Mouse (Mus musculus) heart, postnatal 4 days (tissue): ENCODE measurements around the gene Fdx1l. TPM values are rescaled to one million over a fixed set of nuclear protein-coding genes. Genes with fewer than 3 reads are reported as not detected.

ENCODE experiments used
- DNase-seq: peaks from one replicate; pipeline ENCODE4 v3.0.0; 2021
- total RNA-seq, 2 experiments: library from RNA; stranded (reverse); gene quantifications; 2 replicates each; pipeline ENCODE4 v1.2.3; 2021

The Fdx1l gene
- total RNA-seq, result 10 to 100 TPM; 34.1 to 35.5 TPM

DNA sequence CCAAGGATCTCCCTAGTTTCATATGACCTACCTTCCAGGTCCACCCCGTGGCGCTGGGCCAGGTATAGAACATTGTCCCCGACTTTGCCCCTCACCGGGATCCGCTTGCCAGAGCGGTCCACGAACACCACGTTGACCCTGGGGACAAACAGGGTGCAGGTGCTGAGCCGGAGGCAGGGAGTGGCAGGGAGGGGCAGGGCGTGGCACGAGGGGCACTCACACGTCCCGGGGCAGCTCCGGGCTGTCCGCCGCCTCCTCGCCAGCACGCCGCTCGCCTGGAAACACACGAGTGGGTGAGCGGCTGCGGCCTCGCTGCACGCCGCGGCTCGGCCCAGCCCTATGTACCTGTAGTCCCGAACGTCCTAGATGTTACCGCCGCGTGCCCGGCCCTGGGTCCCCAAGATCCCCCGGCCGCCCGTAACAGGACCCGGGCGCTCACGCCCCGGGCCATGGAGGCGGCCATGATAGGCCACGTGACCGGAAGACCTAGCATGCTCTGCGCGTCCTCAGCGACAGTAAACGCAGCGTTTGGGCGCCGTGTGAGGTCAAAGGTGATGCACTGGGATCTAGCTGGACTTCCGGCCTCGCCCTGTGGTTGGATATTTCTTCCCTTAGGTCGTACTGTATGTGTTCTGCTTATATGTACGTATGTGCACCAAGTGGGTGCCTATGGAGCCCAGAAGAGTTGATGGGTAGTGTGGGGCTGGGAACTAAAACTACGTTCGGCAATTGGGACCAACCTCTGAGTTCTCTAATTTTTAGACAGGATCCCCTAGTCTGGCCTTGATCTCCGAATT is at the start of gene Fdx1l, which contains the start of gene Gm49373:
TSS of gene Fdx1l (minus strand) at position 571 of the 797 bp plus-strand sequence.
TSS of gene Gm49373 (minus strand) at position 53 of the 797 bp plus-strand sequence.
- DNase-seq, result peak; percentile 89

GRCm38 (mm10) chr9:21121483-21121882 is 48.1 kb upstream of the Fdx1l start:
- DNase-seq, result no peak

DNA sequence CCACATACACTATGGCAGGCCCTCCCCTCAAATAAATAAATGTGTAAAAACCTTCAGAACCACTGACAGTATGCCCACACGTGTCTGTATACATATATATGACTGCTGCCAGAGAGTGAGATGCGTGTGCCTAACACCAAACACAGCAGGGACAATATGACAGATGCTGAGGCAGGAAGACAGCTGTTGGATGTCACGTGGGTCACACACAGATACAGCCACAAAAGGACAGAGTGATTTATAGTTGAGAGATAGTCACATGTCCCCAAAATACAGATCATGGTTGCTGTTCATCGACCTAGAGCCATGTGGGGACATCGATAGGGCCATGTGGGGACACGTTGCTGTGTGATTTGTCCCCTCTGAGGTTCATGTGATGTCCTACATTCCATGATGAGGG is 43.7 kb upstream of the Fdx1l start:
- no peak for DNase-seq

GRCm38 (mm10) chr9:21115105-21115504 is 41.7 kb upstream of the Fdx1l start:
- no peak for DNase-seq

DNA sequence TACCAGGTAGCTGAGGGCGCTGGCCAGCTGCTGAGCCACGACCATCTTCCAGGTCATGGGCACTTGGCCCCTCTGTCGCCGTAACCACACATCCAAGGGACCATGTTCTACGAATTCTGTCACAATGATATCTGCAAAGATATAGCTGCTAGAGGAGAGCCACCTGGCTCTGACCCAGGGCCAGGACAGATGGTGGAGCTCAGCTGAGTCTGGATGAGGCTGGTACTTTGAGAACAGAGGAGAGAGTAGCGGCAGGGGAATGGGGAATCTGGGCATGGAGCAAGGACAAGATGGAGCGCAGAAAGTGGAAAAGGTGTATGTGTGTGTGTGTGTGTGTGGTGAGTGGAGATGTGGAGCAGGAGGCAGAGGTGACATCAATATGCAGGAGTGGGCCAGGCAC is 40.8 kb upstream of the Fdx1l start:
- DNase-seq, result no peak

GRCm38 (mm10) chr9:21113751-21114150 is 40.3 kb upstream of the Fdx1l start:
- no peak for DNase-seq

DNA sequence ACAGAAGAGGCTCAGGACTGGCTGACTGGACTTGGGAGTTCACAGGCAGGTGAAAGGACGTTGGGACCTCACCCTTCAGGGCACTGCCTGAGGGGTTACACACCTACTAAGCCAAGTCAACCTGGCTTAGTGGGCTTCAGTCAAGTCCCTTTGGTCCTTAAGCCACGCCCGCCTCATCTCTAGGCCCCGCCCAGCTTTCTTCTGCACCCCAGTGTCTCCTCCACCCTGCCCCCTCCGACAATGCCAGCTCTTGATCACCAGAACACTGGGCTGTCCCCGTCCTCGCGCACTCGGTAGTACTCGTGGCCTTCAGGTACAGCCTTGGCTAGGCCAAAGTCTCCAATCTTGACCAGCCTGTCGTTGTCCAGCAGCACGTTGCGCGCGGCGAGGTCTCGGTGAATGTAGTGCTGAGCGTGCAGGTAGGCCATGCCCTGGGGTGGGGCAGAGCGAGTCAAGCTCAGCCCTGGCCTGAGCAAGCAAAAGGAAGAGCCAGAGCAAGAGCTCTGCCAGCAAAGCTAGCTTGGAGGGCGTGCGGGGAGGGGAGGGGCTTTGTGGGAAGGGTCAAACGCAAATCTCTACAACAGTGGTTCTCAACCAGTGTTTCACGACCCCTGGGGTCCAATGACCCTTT is 34.3 kb upstream of the Fdx1l start:
- DNase-seq, result no peak

- no peak for DNase-seq
Observed at GRCm38 (mm10) chr9:21105760-21106564, 32.5 kb upstream of the Fdx1l start.

- no peak for DNase-seq
Observed at GRCm38 (mm10) chr9:21104814-21105213, 31.4 kb upstream of the Fdx1l start.

GRCm38 (mm10) chr9:21102076-21102475 is 28.7 kb upstream of the Fdx1l start:
- no peak for DNase-seq

- no peak for DNase-seq
Observed at GRCm38 (mm10) chr9:21100447-21101161, 27.2 kb upstream of the Fdx1l start.

DNA sequence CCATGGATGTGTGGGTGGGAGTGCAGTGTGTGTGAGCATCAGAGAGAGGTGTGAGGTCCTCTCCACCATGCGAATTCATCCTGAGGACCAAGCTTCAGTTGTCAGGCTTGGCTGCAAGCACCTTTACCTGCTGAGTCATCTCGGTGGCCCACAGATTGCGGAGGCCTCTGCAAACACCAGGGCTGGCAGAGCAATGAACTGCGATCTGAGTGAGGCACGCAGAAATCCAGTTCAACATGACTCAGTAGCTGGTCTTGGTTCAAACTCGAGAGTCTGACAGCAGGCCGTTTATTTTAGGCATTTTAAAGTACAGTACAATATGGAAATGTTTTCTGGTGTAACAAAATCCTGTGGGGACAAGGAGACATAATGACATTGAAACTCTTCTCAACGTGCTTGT is 24.4 kb upstream of the Fdx1l start:
- DNase-seq, result no peak

GRCm38 (mm10) chr9:21095958-21096357 is 22.5 kb upstream of the Fdx1l start:
- no peak for DNase-seq

DNA sequence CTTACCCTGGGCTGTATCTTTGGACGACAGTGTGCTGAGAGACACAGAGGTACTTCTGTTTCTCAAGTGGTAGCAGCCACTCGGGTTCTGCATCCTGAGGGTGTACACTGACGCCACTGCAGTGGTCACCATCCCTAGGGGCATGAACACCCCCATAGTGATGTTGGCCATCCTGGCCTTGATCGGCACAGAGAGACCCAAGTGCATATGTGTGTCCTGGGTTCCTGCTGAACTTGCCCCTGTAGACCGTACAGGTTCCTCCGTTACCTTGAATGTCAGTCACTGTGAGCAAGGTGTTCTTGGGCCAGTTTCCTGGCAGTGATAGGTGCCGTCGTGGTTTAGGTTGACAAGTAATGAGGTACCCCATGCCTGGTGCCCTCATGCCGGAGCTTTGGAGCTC is 20.0 kb upstream of the Fdx1l start:
- no peak for DNase-seq

- peak; percentile 98 for DNase-seq
Observed at GRCm38 (mm10) chr9:21091707-21092320, 18.4 kb upstream of the Fdx1l start, which contains the start of the genes Gm38431 and Raver1. Gene Gm38431, minus strand, starts transcription at chr9:21091997. Gene Raver1, minus strand, starts transcription at chr9:21092008.

DNA sequence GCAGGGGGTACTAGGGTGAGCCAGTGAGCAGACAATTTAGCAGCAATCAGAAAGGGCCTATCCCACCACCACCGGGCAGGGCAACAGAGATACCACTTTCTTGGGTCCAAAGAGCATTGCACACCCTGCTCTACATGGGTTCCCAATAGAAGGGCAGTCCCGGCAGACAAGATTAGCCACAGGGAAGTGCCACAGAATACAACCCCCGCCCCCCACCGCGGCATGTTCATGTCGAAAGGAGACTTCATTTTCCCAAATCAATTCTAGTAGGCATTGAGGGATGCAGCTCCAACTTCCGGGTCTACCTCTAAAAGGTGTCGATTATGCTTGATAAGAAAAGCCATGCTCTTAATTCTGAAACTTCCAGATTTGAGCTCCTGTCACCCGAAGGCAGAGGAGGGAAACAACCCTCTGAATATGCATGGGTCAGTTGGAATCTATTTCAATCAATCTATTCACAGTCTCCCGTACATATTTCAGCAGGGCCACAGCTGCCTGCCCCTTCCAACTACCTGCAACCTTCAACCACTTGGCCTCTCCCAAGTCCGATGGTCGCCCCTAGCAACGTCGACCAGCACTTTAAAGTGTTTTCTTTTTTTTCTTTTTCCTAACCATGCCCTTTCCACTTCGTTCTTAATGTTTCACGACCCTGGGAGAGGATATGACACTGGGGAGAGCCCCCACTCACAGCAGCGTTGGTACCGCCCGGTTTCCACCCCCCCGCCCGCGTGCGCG is 17.7 kb upstream of the Fdx1l start:
- no peak for DNase-seq

GRCm38 (mm10) chr9:21090537-21090936 is 17.1 kb upstream of the Fdx1l start:
- no peak for DNase-seq

GRCm38 (mm10) chr9:21083324-21083723 is 9.9 kb upstream of the Fdx1l start:
- DNase-seq, result no peak

- no peak for DNase-seq
Observed at GRCm38 (mm10) chr9:21081127-21081526, 7.7 kb upstream of the Fdx1l start.

DNA sequence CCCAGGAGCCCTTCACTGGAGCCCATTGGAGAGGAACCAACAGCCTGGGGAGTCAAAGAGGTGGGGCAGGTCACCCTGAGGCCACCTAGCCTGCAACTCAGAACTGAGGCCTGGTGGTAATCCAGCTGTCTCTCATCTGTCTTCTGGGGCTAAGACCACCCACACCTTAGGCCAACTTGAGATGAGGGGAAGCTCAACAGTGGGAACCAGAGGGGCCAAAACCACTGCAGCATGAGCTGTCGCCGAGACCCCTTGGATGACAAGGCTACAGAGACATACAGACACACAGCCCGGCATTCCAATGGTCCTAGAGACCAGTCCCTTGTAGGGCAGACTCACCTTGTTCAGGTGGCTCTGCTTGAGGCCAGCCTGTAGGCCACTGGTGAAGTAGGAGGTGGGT is 2.2 kb upstream of the Fdx1l start:
- DNase-seq, result no peak

DNA sequence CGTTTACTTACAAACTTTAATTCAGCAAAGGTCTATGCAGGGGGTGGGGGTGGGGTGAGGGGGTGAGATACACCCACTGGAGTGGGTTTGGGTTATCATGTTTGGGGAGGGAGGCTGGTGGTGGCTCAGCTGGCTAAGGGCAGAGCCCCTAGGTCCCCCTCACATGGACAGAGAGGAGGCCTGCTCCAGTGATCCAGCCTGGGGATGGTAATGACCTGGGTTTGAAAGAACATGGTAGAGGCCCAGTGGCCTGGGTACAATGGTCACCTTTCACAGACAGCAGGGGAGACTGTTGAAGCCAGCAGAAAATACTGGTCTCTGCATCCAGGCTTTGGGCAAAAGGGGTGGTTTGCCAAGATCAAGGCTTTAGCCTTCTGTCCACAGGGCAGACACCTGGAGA is 759 bp upstream of the Fdx1l start:
- no peak for DNase-seq
